ENCODE assay signal across 13 mouse cellular contexts in genomic region chr1:134246590-134246989, GRCm38 (mm10). TPM values are rescaled to one million over a fixed set of nuclear protein-coding genes. Genes with fewer than 3 reads are reported as not detected.
DNase-seq lines count a peak whose midpoint lies in the region; ATAC-seq and TF ChIP-seq lines count a peak whose summit lies in the region.
"Had no signal": no experiment of that assay in that cellular context is flagged by ENCODE, and none has a peak within 500 bp of the region (broad histone marks: within the 10 kb centered on the region; RNA-seq: fewer than 3 reads in every experiment).

No protein-coding gene starts in this region.

- peak; percentile 42 for ATAC-seq in frontal cortex, adult (ENCODE audit: low TSS enrichment)
- no peak for ATAC-seq in kidney, embryonic 14.5 days (ENCODE audit: low FRiP score, low TSS enrichment)

- no peak overlapping the region for H3K4me3 ChIP-seq in layer of hippocampus, adult 2 months
- H3K4me3 ChIP-seq in kidney, embryonic 14.5 days (ENCODE audit: low read length): no peak overlapping the region
- H3K4me3 ChIP-seq: erythroblast, embryonic 14.5 days; limb, embryonic 15.5 days had no signal

- WGBS in kidney, embryonic 14.5 days: 64% methylated on average over 4 of the region's 4 CpGs

- no peak overlapping the region for H3K4me2 ChIP-seq in kidney, embryonic 14.5 days (replicated peaks; ENCODE audit: low read depth, low read length)
- H3K4me2 ChIP-seq: limb, embryonic 15.5 days had no signal

- H3K27me3 ChIP-seq in kidney, embryonic 14.5 days (ENCODE audit: control insufficient read depth, insufficient read depth, low read length): no peaks in the 10 kb centered on the region

- no peaks in the 10 kb centered on the region for H3K4me1 ChIP-seq in kidney, embryonic 14.5 days (ENCODE audit: control insufficient read depth, insufficient read depth, low read length)

- H3K9me3 ChIP-seq in kidney, embryonic 14.5 days (ENCODE audit: control insufficient read depth, low read length): no peaks in the 10 kb centered on the region
- H3K9me3 ChIP-seq: limb, embryonic 15.5 days had no signal

- H3K36me3 ChIP-seq in kidney, embryonic 14.5 days (ENCODE audit: control insufficient read depth, insufficient read depth, low read length): no peaks in the 10 kb centered on the region
- H3K36me3 ChIP-seq: limb, embryonic 15.5 days had no signal

- DNase-seq in frontal cortex, postnatal 14 days (ENCODE audit: low spot score in 2 of 2): no peak
- peak in 1 of 2 experiments; percentile 58 for DNase-seq in layer of hippocampus, adult 2 months (ENCODE audit: low spot score in 2 of 2)
- no peak for DNase-seq in layer of hippocampus, postnatal 25 days (ENCODE audit: extremely low spot score in 1 of 2, low spot score in 1 of 2)
- DNase-seq in adipocyte (ENCODE audit: low spot score): peak; percentile 84
- peak; percentile 65 to 73 for DNase-seq in heart, postnatal 10 days
- DNase-seq in left cerebral cortex, adult 11 months (ENCODE audit: low spot score): no peak
- DNase-seq: kidney, adult 11 months had no signal

- intact Hi-C loops in heart, postnatal 10 days (cut with DNase I): loop anchor here (5.0 kb wide), 1 partner anchor 46 kb away; no protein-coding TSS in a partner anchor

- peak overlapping the region; percentile 63; the same call in 1 of the 2 replicates for H3K27ac ChIP-seq in layer of hippocampus, adult 2 months
- no peak overlapping the region for H3K27ac ChIP-seq in kidney, embryonic 14.5 days (ENCODE audit: low read depth, low read length)
- H3K27ac ChIP-seq: limb, embryonic 15.5 days had no signal

- H3K9ac ChIP-seq in kidney, embryonic 14.5 days (ENCODE audit: low read depth, low read length): no peak overlapping the region
- H3K9ac ChIP-seq: limb, embryonic 15.5 days had no signal

- TF ChIP-seq CTCF in layer of hippocampus, adult 2 months (conservative IDR thresholded peaks at IDR 0.05): no peak

RNA-seq across cellular contexts. Expression of gene Adora1, which starts 11.4 kb away (rescaled TPM):
- 100 to 1,000 TPM; 202 to 221 TPM for total RNA-seq in layer of hippocampus, adult 2 months (2021)
- total RNA-seq in layer of hippocampus, postnatal 25 days (2021): 100 to 1,000 TPM; 224 to 230 TPM
- 10 to 100 TPM; 12.0 to 19.4 TPM for total RNA-seq in heart, postnatal 10 days (2021)
- 3.2 TPM in 2 replicates for polyA plus RNA-seq in kidney, embryonic 14.5 days (2014; fragmentation: Nextera tagmentation; extraction: Ambion mirVana)
- polyA plus RNA-seq: erythroblast, embryonic 14.5 days had no signal

RNA-seq across cellular contexts. Expression of gene Myog, which starts 43.2 kb away (rescaled TPM):
- total RNA-seq in layer of hippocampus, adult 2 months (2021): not detected
- total RNA-seq in layer of hippocampus, postnatal 25 days (2021): not detected
- not detected for total RNA-seq in heart, postnatal 10 days (2021)
- 0.97 and 1.4 TPM in 2 replicates for polyA plus RNA-seq in kidney, embryonic 14.5 days (2014; fragmentation: Nextera tagmentation; extraction: Ambion mirVana)
- total RNA-seq: layer of hippocampus, postnatal 14 days had no signal
- polyA plus RNA-seq: erythroblast, embryonic 14.5 days; small intestine, adult 2 months had no signal

RNA-seq across cellular contexts. Expression of gene Mybph, which starts 53.3 kb away (rescaled TPM):
- not detected for total RNA-seq in layer of hippocampus, adult 2 months (2021)
- under 1 TPM; 0.17 to 0.19 TPM for total RNA-seq in layer of hippocampus, postnatal 25 days (2021)
- total RNA-seq in heart, postnatal 10 days (2021): under 1 TPM in 1 of 2 experiments, not detected in 1; 0.32 TPM
- 0.27 and 0.36 TPM in 2 replicates for polyA plus RNA-seq in kidney, embryonic 14.5 days (2014; fragmentation: Nextera tagmentation; extraction: Ambion mirVana)
- polyA plus RNA-seq: erythroblast, embryonic 14.5 days had no signal

Comparison
In these comparisons a context has a peak if more than half of its experiments do, and no peak if none do; other contexts are left out.
1. DNase-seq: peak in adipocyte (single experiment) and heart, postnatal 10 days (2 of 2); none in frontal cortex, postnatal 14 days (0 of 2), layer of hippocampus, postnatal 25 days (0 of 2) and left cerebral cortex, adult 11 months (single experiment).
2. RNA of gene Adora1, which starts 11.4 kb away (total RNA-seq): 224 to 230 TPM in layer of hippocampus, postnatal 25 days and 202 to 221 TPM in layer of hippocampus, adult 2 months; 12.0 to 19.4 TPM in heart, postnatal 10 days; every median in the first group is over 4 times any median in the second.